Mouse (Mus musculus): ENCODE data around the gene Ccdc24.

DNA sequence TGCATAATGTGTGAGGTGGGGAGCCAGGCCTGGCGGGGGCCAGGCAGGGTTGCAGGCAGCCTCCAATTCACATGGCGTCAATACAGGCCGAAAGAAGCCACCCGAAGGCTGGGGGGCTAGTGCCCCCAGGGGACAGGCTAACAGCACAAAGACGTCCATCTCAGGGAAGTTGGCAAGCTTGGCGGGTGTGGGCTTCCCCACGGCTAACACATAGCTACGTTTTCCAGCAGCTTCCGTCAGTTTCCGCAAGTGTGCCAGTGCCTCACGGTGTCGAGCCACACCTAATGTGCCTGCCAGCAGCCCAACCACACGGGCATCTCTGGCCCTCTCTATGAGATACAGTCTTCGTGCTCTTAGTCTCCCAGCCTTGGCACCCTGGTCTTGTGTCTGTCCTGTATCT is 17.7 kb upstream of the Ccdc24 start:
- TF ChIP-seq POLR2A (IDR thresholded peaks at IDR 0.05; ENCODE audit: borderline replicate concordance, control insufficient read depth, low read depth, low read length) = no peak
- no peak for TF ChIP-seq CTCF (IDR thresholded peaks at IDR 0.05; ENCODE audit: control insufficient read depth, insufficient read depth, low read length)
